Mouse (Mus musculus) kidney, adult 18-20 months (tissue): ENCODE results near the gene Olfr1093.

Experiments used
- DNase-seq: peaks from one replicate; pipeline ENCODE4 v3.0.0; 2021

Gene Olfr1093

GRCm38 (mm10) chr2:86782179-86782578 lies at the start of gene Olfr1093:
Gene Olfr1093, plus strand, starts transcription at chr2:86782479.
- no peak for DNase-seq

- no peak for DNase-seq
Measured at GRCm38 (mm10) chr2:86733601-86734000, 48.7 kb upstream of the Olfr1093 start, which contains the start of gene Olfr1089. Gene Olfr1089, minus strand, starts transcription at chr2:86733701.

GRCm38 (mm10) chr2:86758893-86759292 lies 23.4 kb upstream of the Olfr1093 start, which contains the start of gene Olfr1090:
Gene Olfr1090, minus strand, starts transcription at chr2:86758993.
- no peak for DNase-seq

GRCm38 (mm10) chr2:86761050-86761449 lies 21.2 kb upstream of the Olfr1093 start:
- DNase-seq = no peak

- DNase-seq = no peak
Measured at GRCm38 (mm10) chr2:86809918-86810317, 27.6 kb downstream of the Olfr1093 start, which contains the start of gene Olfr141. Gene Olfr141, minus strand, starts transcription at chr2:86810018.

GRCm38 (mm10) chr2:86824363-86824762 lies 42.1 kb downstream of the Olfr1093 start, which contains the start of gene Olfr1094:
Gene Olfr1094, plus strand, starts transcription at chr2:86824663.
- no peak for DNase-seq
